Mouse (Mus musculus): ENCODE results near the gene Tcte2.

Gene Tcte2

DNA sequence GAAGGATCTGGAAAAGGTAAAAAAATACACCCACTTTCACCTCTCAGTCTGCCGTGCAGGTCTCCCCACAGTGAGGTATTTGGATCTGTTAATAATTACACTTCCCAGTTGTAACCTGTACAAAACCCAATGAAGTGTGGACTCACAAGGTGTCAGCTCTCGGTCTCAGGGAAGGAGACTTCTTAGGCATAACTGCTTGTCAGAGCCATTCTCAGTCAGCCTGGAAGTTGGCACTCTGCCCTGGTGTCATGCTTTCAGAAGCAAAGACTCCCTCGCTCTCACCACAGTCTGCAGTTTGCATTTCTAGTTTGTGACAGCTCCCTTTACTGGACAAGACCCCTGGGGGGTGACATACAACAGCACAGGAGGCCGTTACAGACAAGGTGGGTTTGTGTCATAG, 16.8 kb downstream of the Tcte2 start:
- DNase-seq, result peak; percentile 86 to 91

DNA sequence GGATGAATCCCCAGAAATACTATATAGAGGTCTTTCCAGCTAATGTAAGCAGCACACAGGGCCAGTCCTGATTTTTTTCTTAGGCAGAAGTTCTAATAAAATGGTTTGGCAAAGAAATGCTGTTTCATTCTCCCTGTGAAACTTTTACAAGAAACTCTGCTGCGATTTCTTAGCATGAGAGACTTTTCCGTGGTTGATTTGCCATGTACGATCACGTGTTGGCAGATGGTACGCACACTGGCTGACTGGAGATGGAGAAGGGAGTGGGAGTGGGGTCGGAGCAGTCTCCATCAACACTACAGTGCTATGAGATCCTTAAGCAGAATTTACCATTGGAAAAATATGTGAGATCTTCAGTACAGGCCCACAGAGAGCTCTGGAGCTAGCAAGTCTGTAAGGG, 17.4 kb downstream of the Tcte2 start:
- peak in 1 of 2 experiments; percentile 28 for DNase-seq

DNA sequence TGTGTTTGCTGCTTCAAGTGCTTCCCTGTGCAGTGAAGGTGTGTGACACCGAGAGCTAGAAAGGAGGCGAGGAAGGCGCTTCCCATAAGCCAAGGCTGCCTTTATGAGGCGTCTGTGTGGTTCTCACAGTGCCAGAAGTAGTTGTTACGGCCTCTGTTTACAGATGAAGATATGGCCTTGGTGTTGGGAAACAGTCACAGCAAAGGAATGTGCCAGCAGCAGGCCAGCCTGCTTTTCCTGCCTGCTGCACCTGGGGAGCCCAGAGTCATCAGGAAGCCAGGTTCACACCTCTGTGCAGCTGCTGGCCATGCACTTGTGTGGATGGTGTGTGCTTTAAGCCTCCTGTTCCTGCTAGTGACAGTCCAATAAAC, 17.9 kb downstream of the Tcte2 start:
- peak; percentile 36 to 64 for DNase-seq

DNA sequence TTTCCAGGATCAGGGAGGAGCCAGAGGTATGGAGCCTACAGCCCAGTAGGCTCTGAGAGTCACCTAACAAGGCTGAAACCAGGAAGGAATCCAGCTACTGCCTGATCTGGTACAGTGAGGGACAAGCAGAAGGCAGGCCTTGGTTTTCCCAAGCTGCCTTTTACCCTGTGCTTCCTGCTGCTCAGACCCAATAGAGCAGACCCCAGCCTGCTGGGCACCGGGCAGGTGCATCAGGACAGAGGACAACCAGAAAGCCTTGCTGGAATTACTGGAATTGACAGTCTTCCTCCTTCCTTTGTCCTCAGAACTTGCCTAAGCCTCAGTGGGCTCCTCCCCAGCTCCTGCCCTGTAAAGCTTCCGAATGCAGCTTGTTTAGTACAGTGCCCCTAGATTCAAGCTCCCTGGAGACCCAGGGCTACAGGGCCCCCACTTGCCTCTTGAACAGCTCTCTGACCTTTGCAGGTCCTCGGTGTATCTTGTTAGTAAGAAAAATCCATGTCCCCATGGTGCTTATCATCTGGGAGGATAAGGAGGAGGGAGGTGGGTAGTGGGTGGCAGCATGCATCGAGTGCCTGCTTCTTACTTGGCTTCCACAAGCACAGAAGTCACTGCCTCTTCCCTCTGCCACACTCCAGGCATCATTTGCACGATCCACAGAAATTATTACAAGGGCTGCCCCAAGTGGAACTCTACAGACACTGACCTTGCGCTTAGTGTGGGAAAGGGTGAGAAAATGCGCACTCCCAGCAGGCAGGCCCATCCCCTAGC, 18.5 kb downstream of the Tcte2 start:
- no peak for DNase-seq

DNA sequence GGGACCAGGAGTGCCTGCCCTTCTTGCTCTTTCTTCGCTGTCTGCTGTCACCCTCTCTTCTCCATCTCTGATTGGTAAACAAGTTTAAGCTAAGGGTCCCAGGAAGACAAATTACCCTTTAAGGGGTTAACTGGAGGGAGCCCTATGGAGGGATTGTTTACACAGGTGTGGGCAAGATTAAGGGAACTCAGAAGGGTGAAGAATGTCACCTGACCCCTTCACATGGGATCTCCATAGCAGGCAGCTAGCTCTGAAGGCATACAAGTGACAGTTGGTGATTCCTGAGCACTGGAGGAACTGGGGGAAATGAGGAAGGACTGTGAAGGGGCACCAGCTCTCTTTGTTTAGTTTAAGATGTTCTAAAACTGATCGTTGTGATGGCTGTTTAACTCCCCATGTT, 19.3 kb downstream of the Tcte2 start:
- DNase-seq, result no peak

DNA sequence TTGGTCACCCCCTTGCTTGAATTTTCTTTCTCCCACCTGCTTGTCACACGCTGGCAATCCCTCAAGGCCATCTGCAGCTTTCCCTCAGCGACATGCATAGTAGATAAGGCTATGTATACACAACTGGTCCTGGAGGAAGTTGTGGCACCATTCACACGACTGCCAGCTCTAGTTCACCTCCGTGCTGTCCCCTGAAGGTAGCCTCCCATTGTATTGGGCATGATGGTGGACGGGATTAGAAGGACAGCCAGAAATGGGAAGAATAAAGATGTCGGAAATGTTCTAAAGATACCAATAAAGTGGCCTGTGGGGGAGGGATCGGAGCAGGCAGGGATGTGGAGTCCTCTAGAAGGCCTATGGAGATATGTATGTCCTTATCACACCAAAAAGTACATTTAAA, 20.0 kb downstream of the Tcte2 start:
- no peak for DNase-seq

DNA sequence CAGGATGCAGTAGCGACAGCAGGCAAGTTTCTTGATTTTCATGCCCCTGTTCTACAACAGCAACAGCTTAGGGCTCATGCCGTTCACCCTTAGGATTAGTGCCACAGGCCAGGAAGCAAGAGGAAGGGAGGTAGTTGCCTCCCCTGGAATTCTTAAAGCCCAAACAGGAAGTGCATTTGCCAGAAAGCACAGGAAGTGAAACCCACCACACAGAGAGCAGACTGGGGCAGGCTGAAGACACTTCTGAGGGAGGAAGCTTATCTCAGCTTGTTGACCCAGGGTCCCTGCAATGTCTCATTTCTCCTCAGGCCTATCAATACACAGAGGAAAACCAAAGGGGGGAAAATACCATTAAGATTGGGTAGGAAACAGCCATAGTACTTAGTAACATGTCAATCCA, 20.8 kb downstream of the Tcte2 start:
- no peak for DNase-seq

DNA sequence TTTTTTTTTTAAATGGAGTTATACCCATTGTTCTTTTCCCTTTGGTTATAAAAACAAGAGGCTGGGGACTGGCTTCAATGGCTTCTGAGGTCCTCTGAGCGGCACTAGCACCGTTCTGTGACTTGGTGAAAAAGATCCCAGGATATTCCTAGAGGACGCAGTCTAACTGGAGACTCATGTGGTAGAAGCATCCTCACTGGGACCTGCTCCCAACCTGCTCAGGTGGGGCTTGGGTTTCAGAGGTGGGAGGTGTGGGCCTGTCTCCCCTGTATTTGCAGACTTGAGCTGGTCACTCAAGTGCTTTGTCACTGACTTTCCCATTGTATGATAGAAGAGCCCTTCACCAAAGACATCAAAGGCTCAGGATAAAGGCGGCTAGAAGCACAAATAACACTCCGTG, 21.6 kb downstream of the Tcte2 start:
- DNase-seq, result no peak

DNA sequence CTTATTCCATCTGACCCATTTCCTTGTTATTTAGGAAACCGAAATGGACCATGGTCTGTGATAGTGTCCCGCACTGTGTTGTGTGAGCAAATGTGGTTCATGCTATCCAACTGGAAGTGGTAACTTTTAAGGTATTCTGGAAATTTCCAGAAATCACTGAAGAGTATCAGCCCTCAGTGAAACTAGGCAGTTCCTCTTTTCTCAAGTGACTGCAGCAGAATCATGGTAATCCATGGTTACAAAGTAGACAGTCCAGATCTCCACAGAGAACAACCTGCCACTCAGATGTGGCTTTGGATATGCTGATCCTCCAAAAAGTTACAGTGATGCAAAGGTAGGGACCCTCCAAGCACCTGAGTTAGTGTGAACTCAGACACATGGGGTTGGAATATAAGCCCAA, 22.7 kb downstream of the Tcte2 start:
- no peak for DNase-seq

DNA sequence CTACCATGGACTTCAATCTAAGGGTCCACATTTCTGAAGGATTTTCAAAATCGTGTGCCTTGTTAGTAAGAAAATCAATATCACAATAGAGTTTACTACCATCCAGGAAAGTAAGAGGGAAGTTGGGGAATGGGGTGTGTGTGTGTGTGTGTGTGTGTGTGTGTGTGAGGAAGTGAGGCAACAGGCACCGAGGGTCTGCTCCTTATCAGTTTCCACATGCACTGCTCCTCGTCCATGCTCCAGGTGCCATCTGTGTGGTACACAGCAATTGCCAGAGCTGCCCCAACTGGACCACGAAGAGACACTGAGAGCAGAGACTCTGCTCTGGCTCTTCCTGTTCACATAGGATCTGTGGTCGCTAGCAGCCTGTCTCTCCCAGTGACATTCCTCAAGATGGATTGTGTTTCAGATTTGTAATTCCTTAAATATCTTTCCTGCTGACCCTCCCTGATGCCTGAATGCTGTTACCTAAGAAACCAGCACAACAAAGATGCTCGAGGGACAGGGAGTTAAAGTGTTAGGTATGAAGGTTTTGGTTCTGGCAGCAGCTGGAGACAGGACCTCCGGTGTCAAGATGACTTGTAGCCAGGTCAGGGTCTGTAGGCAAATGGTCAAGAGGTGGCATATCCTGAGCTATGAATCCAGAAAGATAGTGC, 23.4 kb downstream of the Tcte2 start:
- DNase-seq, result no peak

DNA sequence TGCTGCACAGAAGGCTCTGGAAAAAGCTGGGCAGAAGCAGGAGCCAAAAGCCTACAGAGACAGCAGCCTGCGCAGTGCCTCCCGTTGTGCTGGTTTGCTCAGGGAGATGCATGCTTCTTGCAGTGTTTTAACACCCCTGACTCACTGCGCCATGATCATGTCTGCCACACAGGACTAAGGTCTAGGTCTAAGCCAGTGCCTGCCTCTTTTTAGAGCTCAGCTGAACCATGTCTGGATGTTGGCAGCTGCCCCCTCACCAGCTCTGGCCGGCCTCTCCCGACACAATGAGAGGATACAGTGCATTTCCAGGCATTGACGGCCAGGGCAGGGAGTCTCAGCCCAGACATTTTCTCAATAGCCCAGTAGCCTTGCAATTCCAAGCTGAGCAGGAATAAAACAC, 24.3 kb downstream of the Tcte2 start:
- peak in 1 of 2 experiments; percentile 48 for DNase-seq

DNA sequence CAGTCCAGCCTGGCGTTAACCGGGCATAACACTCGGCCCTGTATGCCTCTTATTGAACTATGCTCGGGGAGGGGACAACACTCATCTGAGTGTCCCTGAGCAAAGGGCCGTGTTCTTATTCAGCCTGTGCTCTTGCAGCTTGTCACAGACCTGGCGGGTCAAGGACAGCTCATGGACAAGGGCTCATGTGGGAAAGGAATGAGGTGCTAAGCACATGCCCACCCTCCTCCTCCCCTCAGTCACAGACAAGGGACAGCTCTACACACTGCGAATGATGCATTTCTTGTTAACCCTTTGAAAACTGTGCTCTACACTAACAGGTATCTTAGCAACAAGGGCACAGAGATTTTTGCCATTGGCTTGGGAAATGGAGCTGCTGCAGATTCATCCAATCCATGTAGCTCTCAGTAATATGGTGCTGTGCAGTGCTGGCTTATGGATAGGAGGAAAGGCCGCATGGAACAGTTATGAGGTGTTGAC, 25.8 kb downstream of the Tcte2 start:
- no peak for DNase-seq

DNA sequence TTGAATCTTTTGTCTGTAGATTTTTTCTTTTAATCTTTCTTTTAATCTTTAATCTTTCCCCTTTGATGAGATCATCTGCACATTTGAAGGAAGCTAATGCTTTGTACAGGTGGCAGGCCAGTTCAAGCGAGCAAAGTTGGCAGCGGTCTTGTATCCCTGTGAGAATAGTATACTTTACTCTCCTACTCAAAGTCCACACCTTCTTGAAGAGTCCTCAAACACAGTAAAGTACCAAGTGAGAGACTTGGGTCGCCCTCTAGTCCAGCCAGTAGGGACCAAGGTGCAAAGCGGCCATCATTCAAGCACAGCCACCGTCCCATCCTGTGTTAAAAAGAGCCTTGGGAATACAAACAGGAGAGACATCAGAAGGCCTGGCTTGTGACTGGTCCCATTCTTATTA, 26.6 kb downstream of the Tcte2 start:
- DNase-seq, result no peak

DNA sequence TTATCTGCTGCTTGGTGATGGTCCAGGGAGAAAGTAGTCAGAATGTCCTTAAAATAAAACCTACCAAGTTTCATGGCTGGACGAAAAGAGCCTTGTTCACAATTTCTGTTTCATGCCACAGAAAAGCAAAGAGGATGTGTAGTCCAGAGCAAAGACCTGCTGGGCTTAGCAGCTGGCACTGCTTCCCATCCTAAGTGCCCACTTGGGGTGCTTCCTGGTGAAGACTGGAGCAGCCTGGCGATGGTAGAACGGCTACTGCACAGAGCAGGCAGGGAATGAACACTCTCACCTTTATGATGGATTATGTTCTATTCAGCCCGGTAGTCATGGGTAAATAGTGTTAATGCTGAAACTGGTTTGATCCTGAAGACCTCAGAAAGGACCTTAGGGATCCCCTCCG, 27.7 kb downstream of the Tcte2 start:
- no peak for DNase-seq

DNA sequence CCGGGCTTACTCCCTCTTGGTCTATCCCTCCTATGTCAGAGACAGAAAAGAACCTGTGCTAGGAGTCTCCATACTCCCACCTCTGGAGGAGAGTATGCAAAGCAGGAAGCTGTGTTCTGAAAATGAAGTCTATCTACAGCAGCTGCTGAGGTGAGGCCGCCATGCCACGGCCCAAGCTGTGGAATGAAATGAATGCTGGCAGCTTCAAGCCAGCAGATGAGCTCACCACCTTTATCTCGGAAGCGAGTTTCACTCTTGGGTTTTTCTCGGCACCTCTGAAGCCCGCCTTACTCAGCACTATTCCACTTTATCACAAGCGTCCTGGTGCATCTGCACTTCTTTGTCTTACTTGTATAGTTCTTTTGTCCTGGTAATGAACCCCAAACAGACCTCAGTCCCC, 28.9 kb downstream of the Tcte2 start:
- no peak for DNase-seq

DNA sequence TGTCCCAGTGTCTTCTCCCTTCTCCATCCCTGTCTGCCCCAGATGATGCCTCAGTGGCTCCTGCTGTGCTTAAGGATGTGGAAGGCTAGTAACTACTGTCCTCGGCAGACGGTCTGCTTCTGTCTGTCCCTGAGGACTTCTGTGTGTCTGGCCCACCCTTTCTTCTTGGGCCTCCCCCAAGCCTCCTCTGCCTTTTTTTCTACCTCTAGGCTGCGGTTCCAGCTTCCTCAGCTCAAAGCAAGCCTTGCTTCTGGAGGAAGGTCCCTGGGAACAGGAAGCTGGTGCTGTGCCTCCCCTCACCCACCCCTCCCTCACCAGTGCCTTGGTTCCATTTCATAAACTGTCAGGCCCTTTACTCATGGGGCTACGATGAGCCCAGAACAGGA, 29.9 kb downstream of the Tcte2 start:
- no peak for DNase-seq

DNA sequence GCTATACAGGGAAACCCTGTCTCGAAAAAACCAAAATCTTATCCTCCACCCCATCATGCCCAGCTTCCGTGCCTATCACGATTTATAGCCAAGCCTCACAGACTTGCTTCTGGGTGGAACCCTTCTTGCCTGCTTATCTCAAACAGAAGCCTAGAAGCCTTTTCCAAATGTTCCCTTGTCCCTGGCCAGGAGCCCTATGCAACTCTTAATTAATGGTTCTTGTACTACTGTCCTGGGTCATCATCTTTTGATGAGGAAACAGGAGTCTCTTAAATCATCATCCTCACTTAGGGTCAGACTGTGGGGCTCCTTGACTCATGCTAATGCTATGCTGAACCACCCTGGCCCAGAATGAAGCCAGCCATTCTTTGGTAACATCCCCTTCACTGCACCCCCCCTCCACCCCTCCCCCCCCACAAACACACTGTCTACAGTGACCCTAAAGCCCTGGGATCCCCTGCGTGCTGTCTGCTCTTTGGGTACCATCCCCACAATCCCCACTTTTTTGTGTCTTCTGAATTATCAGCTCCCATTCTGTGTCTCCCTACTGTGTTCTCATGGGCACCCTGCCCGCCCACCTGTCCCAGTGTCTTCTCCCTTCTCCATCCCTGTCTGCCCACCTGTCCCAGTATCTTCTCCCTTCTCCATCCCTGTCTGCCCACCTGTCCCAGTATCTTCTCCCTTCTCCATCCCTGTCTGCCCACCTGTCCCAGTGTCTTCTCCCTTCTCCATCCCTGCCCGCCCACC, 30.5 kb downstream of the Tcte2 start:
- no peak for DNase-seq

DNA sequence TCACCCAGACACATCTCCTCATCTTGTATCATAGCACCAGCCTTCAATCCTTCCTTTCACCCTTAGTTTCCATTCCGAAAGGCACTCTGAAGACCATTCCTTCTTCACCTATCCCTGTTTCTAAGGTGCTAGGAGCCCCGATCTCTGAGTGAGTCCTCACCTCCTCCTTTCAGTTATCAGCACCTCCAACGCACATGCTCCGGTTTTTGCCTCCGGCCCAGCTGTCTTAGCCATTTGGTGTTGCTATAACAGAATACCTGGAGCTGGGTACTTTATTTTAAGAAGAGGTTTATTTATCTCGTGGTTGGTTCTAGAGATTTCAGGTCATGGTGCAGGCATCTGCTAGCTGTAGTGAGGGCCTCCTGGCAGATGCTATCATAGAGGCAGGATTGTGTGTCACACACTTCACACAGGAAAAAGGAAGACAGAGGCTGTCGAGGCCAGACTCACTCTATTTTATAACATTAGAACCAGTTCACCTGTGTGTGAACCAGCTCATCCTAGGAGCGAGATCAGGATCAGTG, 34.7 kb downstream of the Tcte2 start:
- no peak for DNase-seq

DNA sequence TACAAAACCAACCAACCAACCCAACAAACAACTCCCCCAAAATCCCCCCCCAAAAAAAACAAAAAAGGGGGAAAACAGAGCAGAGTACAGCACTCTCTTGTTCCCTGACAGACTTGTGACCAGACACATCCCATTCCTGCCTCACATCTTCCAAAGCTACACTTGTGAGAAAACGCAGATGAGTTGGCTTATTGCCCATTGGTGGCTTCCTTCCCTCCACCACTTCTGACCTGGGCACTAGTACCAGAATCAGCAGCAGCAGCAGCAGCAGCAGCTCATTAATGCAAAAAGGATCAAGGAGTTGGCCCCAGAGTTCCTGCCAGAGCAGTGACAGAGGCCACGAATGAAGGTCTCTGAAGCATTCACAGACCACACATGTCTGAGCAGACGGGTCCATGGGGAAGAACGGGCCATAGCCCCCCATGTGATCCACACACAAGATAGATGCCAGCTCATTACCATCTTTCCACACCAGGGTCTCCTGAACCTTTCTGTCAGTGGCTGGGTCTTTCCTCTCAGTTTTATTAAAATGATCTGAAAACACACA, 36.5 kb downstream of the Tcte2 start:
- DNase-seq, result no peak

DNA sequence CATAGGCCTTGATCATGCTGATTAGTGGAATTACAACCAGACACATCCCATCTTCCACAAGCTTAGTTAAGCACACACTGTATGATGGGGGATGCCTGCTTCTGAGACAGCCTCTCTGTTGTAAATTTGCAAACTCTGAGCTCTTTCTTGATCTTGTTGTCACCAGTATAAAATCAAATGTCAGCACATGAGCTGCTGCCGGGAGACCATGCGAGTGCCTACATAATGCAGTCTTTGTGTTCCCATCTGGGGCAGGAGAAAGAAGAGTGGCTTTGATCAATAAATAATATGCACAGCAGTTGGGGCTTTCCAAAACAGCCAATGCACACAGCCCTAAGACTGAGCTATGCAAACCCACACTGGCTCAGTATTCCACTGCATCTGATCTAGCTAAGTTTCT, 39.2 kb downstream of the Tcte2 start:
- DNase-seq, result no peak

DNA sequence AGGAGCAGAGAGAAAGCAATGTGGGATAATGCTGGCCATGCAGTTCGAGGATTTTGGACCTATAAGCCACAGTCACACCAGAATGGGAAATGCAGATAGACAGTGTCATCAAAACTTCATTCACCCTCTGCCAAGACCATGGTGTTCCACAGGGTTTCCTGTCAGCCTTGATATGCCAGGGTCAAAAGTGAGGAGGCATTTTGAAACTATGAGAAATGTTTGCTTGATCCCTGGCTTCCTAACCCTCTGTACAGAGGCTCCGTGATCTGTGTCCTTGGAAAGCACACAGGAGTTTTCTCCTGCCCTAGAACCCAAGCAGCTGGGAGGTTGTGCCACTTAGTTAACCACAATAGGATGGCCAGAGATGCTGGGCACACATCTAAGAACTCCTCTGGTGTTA, 40.3 kb downstream of the Tcte2 start:
- no peak for DNase-seq

DNA sequence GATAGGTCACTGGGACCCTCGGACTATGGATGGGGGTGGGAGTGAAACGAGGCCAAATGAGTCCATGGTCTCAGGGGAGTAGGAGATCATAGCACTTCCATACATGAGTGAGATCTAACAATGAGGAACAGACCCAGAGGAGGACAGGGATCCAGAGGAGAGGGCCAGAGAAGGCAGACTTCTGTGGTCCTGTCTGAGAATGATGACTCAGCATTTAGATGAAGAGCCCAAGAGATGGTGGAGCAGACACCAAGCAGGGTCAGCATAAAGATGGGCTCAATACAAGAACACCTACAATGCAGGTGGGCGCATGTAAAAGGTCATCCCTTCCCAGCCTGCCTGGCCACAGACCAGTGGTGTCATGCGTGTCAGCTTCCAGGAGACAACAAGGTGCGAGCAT, 41.4 kb downstream of the Tcte2 start:
- DNase-seq, result no peak

DNA sequence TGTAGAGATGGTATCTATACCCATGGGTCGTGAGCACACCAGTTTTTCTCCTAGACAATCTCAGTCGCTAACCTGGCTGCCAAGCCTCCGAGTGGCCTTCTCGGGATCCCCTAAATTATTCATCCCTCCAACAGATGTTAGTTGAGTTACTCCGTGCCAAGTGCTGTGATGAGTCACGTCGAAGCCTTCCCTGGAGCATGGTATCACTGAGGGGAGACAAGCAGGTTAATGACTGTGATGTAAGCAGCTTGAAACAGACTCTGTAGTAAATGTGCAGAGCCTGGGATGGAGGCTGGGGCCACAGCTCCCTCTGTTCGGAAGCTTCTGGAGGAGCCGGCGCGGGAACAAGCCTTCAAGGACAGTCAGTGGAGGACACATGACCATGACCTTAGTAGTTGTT, 44.2 kb downstream of the Tcte2 start:
- no peak for DNase-seq

DNA sequence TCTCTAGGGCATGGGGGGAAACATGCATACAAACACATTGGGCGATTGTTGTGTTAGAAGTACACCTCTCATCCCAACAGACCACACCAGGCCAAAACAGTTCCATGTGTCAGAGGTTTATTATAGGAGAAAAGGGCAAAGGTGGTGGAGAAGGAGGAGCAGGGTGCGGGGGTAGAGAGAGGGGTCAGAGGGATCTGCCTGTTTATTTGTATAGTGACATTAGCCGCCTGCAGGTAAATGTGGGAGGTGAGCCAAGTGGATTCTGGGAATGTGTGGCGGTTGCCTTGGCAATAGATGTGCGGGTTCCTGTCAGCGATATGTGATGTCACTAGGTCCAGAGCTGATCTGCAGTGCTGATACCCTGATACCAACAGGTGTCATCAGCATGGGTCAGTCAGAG, 45.3 kb downstream of the Tcte2 start:
- no peak for DNase-seq

Data from kidney, postnatal 4 days (tissue).